Mouse (Mus musculus): ENCODE data around the gene Snrnp25.

Snrnp25 gene

GRCm38 (mm10) chr11:32224468-32225139 is 19.4 kb downstream of the Snrnp25 start:
- no peak for DNase-seq (ENCODE audit: low read depth)

- DNase-seq (ENCODE audit: low read depth) = no peak
Measured at GRCm38 (mm10) chr11:32225222-32226104, 20.2 kb downstream of the Snrnp25 start.

GRCm38 (mm10) chr11:32226124-32226871 is 21.1 kb downstream of the Snrnp25 start, which contains the start of gene Mpg:
Gene Mpg (plus strand): TSS chr11:32226505.
- DNase-seq (ENCODE audit: low read depth) = peak; percentile 94

- no peak for DNase-seq (ENCODE audit: low read depth)
Measured at GRCm38 (mm10) chr11:32227041-32227440, 21.8 kb downstream of the Snrnp25 start.

GRCm38 (mm10) chr11:32227555-32227954 is 22.3 kb downstream of the Snrnp25 start:
- DNase-seq (ENCODE audit: low read depth) = no peak

DNA sequence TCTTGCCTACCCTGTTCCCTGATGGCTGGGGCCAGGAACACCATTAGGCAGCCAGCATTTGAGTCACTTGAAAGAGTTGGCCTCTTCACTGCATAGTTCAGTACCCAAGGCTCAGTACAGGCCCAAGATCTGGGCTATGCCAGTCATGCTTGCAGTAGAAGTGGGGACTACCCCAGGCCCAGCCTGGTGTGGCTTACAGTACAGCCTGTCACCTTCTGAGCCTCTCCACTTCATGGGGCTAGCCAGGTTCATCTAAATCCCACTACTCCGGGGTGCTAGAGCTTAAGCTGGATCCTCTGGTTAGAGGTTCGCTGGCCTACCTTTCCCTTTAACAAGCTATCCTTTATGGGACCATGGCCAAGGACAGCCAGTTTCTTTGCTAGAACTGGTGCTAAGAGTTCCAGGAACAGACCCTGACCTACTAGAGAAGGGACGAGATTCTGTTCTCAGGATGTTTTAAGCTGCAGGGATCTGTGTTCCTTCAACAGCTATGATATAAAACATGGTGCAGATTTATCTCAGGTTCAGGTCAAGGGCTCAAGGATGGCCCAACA is 23.2 kb downstream of the Snrnp25 start:
- DNase-seq (ENCODE audit: low read depth) = no peak

DNA sequence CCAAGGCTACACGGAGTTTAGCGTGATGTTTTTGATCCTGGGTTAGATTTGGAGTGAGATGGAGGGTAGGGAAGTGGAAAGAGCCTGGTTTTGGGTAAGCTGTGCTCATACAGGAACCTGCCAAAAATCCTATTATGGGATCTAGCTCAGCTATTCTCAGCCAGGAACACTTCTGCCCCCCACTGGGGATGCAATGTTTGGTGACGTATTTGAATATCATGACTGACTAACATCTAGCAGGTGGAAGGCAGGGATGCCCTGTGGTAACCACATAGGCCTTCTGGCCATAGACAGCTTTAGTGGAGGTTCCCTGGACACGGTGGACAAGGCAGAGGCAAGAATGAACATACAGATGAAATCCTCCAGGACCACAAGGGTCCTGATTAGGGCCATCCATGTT is 25.0 kb downstream of the Snrnp25 start:
- no peak for DNase-seq (ENCODE audit: low read depth)

DNA sequence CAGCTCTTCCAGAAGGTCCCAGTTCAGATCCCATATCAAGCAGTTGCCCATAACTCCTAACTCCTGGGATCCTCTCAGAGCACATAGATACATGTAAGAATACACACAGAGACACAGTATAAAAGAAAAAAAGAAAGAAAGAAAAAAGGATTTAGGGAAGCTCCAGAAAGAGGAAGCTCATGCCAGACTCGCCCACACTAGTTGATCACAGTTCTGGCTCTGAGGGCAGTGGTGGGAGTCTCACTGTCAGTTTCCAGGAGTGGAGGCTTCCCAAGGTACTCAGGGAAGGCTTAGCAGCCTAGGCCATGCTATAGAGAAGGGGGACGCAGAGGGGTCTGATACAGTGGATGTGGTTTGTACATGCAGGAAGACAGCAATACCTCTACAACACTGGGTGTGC is 25.9 kb downstream of the Snrnp25 start:
- no peak for DNase-seq (ENCODE audit: low read depth)

DNA sequence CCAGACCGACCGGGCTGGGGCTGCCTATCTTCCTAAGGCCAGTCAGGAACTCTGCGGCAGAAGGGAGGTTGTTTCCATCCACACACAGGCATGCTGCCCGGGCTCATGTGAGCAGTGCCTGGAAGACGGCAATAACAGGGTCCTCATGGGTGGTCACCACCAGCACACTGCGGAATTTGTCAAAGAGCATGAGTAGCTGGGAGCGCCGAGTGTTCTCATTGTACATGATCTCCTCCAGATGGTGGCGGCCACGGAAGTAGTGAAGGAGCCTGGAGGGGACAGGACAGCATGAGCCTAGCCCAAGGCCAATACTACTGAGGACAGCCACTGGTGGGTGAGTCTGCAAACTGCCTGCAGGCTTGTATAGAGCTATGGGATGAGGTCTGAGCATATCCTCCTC is 27.6 kb downstream of the Snrnp25 start:
- no peak for DNase-seq (ENCODE audit: low read depth)

- DNase-seq (ENCODE audit: low read depth) = no peak
Measured at GRCm38 (mm10) chr11:32233895-32234294, 28.7 kb downstream of the Snrnp25 start.

DNA sequence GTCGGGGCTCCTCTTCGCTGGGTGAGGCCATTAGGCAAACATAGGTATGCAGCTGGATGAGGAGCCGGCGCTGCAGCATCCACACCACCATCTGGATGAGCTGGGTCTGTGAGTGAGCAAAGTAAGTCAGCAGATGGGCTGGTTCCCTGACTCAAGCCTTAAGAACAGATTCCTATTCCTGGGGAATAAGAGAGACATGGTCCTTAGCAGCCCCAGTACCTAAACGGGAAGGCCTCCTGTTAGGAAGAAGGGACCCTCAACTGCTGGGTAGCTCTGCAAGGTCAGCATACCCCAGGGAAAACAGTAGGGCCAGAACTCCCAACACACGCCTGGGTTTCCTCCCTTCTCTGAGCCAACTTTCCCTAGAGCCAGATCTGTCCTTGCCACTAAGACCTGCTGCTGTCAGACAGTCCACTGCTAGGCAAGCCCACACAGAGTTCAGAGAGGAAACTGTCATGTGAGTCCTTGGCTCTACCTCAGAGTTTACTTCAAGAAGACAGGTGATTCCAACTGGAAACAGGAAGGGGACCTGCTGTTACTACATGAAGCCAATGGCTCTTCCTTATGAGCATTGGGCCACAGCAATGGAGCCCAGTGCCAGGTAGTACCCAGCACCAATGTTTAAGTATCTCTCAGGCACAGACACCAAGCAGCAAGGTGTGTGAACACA is 29.7 kb downstream of the Snrnp25 start:
- no peak for DNase-seq (ENCODE audit: low read depth)

DNA sequence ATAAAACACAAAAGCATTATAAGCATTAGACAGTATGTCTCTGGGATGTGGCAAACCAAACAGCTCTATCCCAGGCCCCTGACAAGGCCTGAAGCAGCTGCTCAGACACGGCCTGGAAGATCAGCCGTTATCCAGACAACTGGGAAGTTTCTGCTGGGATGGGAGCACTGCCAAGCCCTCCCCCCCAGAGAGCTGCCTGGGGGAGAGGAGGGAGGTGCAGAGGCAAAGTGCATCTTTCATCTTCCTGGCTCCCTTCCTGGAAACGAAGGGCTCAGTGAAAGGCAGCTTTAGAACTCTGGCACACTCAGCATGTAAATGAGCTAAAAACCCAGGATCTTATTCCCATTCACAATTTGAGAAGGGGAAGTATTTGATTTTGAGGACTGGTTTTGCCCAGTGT is 30.4 kb downstream of the Snrnp25 start:
- DNase-seq (ENCODE audit: low read depth) = no peak

DNA sequence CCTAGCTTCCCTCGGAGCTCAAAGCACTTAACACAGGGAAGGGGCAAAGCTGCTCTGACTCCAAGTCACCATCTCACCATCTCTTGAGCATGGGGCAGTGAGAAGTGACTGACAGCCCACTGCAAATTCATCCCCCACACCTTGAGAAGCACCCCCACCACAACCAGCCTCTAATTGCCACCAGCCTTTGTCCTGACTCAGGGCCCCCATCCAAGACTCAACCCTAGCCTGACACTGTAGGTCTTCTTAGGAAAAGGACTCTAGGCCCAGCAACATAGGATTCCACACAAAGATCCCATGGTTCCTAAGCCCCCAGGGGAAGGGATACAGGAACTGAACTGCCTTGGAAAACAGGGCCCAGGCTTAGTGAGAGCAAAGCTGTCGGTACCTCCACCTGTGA is 30.9 kb downstream of the Snrnp25 start:
- no peak for DNase-seq (ENCODE audit: low read depth)

- peak; percentile 61 for DNase-seq (ENCODE audit: low read depth)
Measured at GRCm38 (mm10) chr11:32236712-32237410, 31.6 kb downstream of the Snrnp25 start.

DNA sequence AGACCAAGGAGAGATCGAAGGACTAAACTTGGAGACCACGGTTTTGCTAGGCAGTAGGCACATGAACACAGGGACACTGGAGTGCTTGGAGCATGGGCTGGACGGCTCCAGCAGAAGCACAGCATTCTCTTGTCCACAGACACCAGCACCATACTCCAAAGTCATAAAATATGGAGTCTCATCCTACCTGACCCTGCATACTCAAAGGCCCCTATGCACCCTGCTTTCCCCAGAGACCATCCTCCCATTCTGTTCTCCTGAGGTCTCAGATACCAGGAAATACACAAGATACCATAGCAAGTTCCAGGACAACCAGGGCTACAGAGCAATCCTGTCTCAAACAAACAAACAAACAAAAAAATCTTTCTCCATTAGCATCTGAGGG is 32.2 kb downstream of the Snrnp25 start:
- no peak for DNase-seq (ENCODE audit: low read depth)

- peak; percentile 84 for DNase-seq (ENCODE audit: low read depth)
Measured at GRCm38 (mm10) chr11:32238093-32238860, 33.1 kb downstream of the Snrnp25 start.

DNA sequence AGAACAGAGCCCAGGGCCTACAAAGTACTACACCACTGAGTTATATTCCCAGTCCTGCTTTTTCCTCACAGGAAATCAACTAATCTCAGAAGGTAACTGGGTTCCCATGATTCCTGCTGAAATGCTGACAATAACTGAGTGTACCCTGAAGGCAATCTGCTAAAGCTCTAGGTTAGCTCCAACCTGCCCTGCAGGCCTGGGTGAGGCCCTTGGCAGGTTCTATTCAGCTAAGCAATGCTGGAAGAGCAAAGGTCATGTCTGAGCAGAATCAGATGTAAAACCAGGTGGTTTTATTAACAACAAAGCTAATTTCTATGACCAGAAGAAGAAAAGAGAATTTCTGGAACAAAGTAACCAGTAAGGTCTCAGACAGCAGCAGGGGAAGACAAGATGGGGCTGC is 36.2 kb downstream of the Snrnp25 start:
- DNase-seq (ENCODE audit: low read depth) = no peak

- DNase-seq (ENCODE audit: low read depth) = no peak
Measured at GRCm38 (mm10) chr11:32242209-32242608, 37.0 kb downstream of the Snrnp25 start.

DNA sequence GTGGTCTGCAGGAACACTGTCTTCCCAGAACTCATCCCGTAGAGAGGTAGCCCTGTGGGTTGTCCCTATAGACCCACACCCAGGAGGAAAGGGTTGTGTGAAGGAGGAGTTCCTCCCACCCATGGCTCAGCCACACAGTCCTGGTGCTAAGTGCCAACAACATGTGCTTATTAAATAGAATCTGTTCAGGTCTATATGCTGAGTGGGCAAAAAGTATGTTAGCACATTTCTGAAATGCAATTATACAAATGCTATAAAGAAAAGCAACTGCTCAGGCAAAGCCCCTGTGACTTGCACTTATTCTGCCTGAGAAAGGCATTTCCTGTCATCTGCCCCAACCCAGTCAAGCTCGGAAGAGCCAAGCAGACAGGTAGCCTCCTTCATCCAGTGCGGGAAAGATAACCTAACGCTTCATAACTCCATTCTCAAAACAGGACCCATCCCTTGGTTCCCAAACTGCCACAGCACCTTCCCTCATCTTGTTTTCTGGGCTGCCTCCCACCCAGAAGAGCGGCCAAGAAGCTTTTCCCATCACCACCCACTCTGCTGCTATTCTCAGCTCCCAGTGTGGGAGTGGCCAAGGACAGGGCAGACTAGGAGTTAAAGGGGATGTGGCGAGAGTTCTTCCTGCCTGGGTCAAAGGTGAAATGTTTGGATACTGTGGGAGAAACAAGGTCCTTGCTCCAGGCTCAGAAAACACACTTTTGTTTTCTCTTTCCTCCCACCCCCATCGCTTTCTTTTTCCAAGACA is 38.2 kb downstream of the Snrnp25 start:
- no peak for DNase-seq (ENCODE audit: low read depth)

- no peak for DNase-seq (ENCODE audit: low read depth)
Measured at GRCm38 (mm10) chr11:32244064-32244463, 38.8 kb downstream of the Snrnp25 start.
